Mouse (Mus musculus) small intestine, adult 2 months (tissue): ENCODE measurements around the gene Scn2b.
A peak's percentile ranks its signal among the peaks of the same experiment; 100 is the strongest.

ENCODE experiments used
- CTCF ChIP-seq: fragments of 200-500 bp; IDR thresholded peaks from 2 replicates; pipeline ENCODE4 v1.5.1; 2012; ENCODE audit warnings: low read depth, mild to moderate bottlenecking, control low read depth, inconsistent platforms, low read length, moderate library complexity, mixed read lengths; ENCODE audit not compliant: insufficient replicate concordance, insufficient read length; ENCODE audit errors: extremely low read depth
- POLR2A ChIP-seq: fragments of 200-500 bp; IDR thresholded peaks from 2 replicates; pipeline ENCODE4 v1.6.1; 2012; ENCODE audit warnings: low read depth, mild to moderate bottlenecking, control low read depth, inconsistent platforms, low read length, moderate library complexity

DNA sequence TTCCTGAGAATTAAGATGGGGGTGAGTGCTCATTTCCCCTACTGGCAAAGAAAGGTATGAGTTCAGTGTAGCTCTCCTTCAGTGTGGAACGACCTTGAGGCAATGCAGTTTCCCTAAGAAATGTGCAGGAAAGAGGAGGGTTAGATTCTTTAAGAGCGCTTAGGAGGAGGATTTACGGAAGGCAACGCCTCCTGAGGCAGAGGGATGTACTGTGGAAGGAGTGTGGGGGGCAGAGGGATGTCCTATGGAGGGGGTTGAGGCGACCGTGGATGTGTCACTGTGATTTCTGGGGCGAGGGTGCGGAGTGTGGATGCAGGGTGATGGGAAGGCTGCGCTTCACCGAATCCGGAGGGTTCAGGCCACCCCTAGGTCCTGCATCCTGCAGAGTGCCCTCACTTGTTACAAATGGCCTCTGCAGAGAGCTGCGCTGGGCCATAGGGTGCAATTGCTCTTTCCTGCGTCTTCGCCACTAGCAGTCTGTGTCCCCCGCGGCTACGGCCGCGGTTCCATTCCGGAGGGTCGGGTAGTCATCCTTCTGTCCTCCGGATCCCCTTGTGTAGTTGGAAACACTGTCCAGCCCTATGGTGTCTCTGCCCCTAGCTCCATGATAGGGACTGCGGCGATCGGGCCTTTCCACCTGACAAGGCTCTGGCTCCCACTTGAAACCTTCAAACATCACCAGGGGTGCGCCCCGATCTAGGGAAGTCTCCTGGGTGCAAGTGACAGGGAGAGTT, 28.1 kb downstream of the Scn2b start:
- TF ChIP-seq POLR2A (0 out of 2 replicates have a peak, but pooled peaks have one; percentile 12), CTCF (no peak)
